Comparison of ENCODE assay signal across 18 mouse cellular contexts in the genomic region with DNA sequence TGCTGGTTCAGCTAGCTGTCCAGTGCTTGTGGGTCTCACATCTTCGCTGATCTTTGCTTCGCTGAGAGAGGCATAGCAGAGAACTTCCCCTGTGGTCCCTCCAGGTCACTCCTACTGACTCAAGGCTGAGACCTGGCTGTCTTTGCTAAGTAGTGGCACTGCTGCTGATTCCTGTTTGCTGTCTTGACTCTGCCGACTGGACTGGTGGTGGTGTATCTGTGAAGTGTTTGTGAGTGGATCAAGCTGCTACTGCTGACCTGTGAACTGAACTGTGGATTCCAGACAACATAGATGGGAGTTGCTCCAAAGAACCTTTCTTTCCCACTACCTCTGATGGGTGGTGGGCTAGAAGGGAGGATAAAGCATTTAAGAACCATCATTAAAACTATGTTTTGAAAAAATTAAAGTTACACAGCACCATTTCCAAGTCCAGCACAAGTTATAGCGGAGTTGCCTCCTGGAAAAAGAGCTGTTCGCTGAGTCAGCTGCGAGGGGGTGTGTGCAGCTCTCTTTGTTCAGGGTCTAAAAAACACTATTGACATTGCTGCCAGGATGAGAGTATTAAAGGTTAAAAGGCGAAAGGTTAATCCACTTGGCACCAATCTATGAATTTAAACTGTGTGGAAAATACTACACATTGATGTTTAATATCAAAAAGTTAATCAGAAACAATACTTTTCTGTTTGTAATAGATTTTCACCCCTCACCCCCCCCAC. TPM values are rescaled to one million over a fixed set of nuclear protein-coding genes. Genes with fewer than 3 reads are reported as not detected.
DNase-seq lines count a peak whose midpoint lies in the region; ATAC-seq and TF ChIP-seq lines count a peak whose summit lies in the region.
"Had no signal": no experiment of that assay in that cellular context is flagged by ENCODE, and none has a peak within 500 bp of the region (broad histone marks: within the 10 kb centered on the region; RNA-seq: fewer than 3 reads in every experiment).

No protein-coding gene starts in this region.

- H3K9me3 ChIP-seq in hindbrain, embryonic 11.5 days (ENCODE audit: control insufficient read depth, low read length), result no peaks in the 10 kb centered on the region
- H3K9me3 ChIP-seq: limb, embryonic 15.5 days; midbrain, embryonic 13.5 days; neural tube, embryonic 15.5 days had no signal

- H3K4me3 ChIP-seq in layer of hippocampus, adult 2 months, result no peak overlapping the region
- H3K4me3 ChIP-seq in hindbrain, embryonic 11.5 days (ENCODE audit: low read depth, low read length), result no peak overlapping the region
- H3K4me3 ChIP-seq: limb, embryonic 15.5 days; midbrain, embryonic 13.5 days; myocyte; neural tube, embryonic 15.5 days had no signal

- 83% methylated on average over 7 of the region's 7 CpGs for WGBS in hindbrain, embryonic 11.5 days

- H3K27me3 ChIP-seq in hindbrain, embryonic 11.5 days (ENCODE audit: control insufficient read depth, insufficient read depth, low read length), result no peaks in the 10 kb centered on the region
- H3K27me3 ChIP-seq: limb, embryonic 15.5 days; midbrain, embryonic 13.5 days; neural tube, embryonic 15.5 days had no signal

- H3K36me3 ChIP-seq in hindbrain, embryonic 11.5 days (ENCODE audit: control insufficient read depth, insufficient read depth, low read length), result no peaks in the 10 kb centered on the region
- H3K36me3 ChIP-seq: limb, embryonic 15.5 days; midbrain, embryonic 13.5 days; neural tube, embryonic 15.5 days had no signal

- peak overlapping the region; percentile 76 for H3K27ac ChIP-seq in layer of hippocampus, adult 2 months
- no peak overlapping the region for H3K27ac ChIP-seq in hindbrain, embryonic 11.5 days (ENCODE audit: low read depth, low read length)
- H3K27ac ChIP-seq: limb, embryonic 15.5 days; midbrain, embryonic 13.5 days; neural tube, embryonic 15.5 days had no signal

- H3K9ac ChIP-seq in hindbrain, embryonic 11.5 days (ENCODE audit: low read depth, low read length), result no peak overlapping the region
- H3K9ac ChIP-seq: limb, embryonic 15.5 days; midbrain, embryonic 13.5 days; neural tube, embryonic 15.5 days had no signal

- H3K4me2 ChIP-seq in hindbrain, embryonic 11.5 days (replicated peaks; ENCODE audit: low read depth, low read length), result no peak overlapping the region
- H3K4me2 ChIP-seq: limb, embryonic 15.5 days; midbrain, embryonic 13.5 days; neural tube, embryonic 15.5 days had no signal

- DNase-seq in layer of hippocampus, adult 2 months (ENCODE audit: low spot score in 2 of 2), result no peak
- DNase-seq in layer of hippocampus, adult 11-12 months (ENCODE audit: low spot score), result no peak
- DNase-seq in kidney, adult 18-20 months, result peak; percentile 45
- DNase-seq in kidney, adult 8-10 months, result peak; percentile 65 to 74
- DNase-seq in kidney, postnatal 36 days, result peak; percentile 73 to 74
- DNase-seq in spleen, postnatal 4 days (ENCODE audit: low spot score in 2 of 2), result no peak
- DNase-seq in hindbrain, embryonic 11.5 days (ENCODE audit: low spot score), result no peak
- DNase-seq: adrenal gland, postnatal 25 days; cerebellum, adult 18-20 months; gastrocnemius, postnatal 14 days; heart, postnatal 14 days; right cerebral cortex, postnatal 4 days had no signal

- H3K4me1 ChIP-seq in hindbrain, embryonic 11.5 days (replicated peaks; ENCODE audit: control insufficient read depth, insufficient read depth, low read length), result no peaks in the 10 kb centered on the region

- no peak for TF ChIP-seq CTCF in layer of hippocampus, adult 2 months (conservative IDR thresholded peaks at IDR 0.05)

- ATAC-seq in hindbrain, embryonic 11.5 days (ENCODE audit: low FRiP score), result no peak
- ATAC-seq: hindbrain, embryonic 16.5 days; intestine, postnatal 0 days; midbrain, embryonic 13.5 days had no signal

RNA-seq across cellular contexts. Expression of a gene that starts 52.0 kb away (rescaled TPM):
- total RNA-seq in layer of hippocampus, adult 2 months (2021), result 10 to 100 TPM; 72.1 to 73.2 TPM
- 41.4 and 44.2 TPM in 2 replicates for polyA plus RNA-seq in hindbrain, embryonic 11.5 days (2014; fragmentation: Nextera tagmentation; extraction: Ambion mirVana)

Comparison
In these comparisons a context has a peak if more than half of its experiments do, and no peak if none do; other contexts are left out.
1. DNase-seq: peak in kidney, adult 18-20 months (single experiment), kidney, adult 8-10 months (2 of 2) and kidney, postnatal 36 days (2 of 2); none in layer of hippocampus, adult 2 months (0 of 2), layer of hippocampus, adult 11-12 months (single experiment), spleen, postnatal 4 days (0 of 2) and hindbrain, embryonic 11.5 days (single experiment).